Mouse (Mus musculus) right cerebral cortex, adult 2 months (tissue): ENCODE results near the gene Ppm1d.

Experiments used
- DNase-seq, 2 experiments: peaks; one replicate each; pipeline ENCODE4 v3.0.0; 2021 to 2022; ENCODE audit warnings: low spot score in 2 of 2

The Ppm1d gene

GRCm38 (mm10) chr11:85310713-85311574 is at the start of gene Ppm1d:
Ppm1d (plus strand) TSS chr11:85311244.
- DNase-seq, result peak; percentile 98

GRCm38 (mm10) chr11:85264635-85265034 is 46.4 kb upstream of the Ppm1d start:
- DNase-seq, result no peak

- no peak for DNase-seq
Measured at GRCm38 (mm10) chr11:85267393-85267792, 43.7 kb upstream of the Ppm1d start.

GRCm38 (mm10) chr11:85270631-85271030 is 40.4 kb upstream of the Ppm1d start:
- peak; percentile 10 to 13 for DNase-seq

- no peak for DNase-seq
Measured at GRCm38 (mm10) chr11:85273299-85273698, 37.7 kb upstream of the Ppm1d start.

GRCm38 (mm10) chr11:85275151-85275550 is 35.9 kb upstream of the Ppm1d start:
- no peak for DNase-seq

- DNase-seq, result no peak
Measured at GRCm38 (mm10) chr11:85277609-85278008, 33.4 kb upstream of the Ppm1d start.

- no peak for DNase-seq
Measured at GRCm38 (mm10) chr11:85278175-85278574, 32.9 kb upstream of the Ppm1d start.

DNA sequence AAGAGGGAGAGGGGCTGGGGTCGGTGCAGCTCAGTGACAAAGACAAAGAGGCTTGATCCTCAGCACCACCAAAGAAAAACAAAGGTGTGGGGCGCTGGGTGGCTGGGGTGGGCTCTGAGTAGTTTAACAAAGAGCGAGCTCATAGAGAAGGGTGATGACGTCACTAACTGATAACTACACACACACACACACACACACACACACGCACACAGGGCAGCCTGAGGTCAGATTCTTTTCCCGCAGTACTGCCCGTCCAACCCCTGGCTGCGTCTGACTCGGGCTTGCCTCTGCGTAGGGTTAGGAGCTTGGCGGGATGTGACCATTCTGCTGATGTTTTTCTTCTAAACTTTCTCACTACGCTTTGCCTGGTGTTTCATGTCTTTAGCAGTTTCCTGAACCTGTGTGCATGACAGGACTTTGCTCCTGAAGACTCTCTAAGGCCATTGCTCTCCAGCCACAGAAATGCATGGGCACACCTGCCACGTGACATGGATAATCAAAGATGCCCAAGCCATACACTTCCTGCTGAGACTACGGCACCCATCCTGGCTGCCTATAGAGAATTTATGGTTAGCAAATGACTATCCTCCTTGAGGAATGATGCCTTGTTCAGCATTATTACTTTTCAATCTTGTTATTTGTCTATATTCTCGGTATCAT is 29.7 kb upstream of the Ppm1d start:
- DNase-seq, result no peak

DNA sequence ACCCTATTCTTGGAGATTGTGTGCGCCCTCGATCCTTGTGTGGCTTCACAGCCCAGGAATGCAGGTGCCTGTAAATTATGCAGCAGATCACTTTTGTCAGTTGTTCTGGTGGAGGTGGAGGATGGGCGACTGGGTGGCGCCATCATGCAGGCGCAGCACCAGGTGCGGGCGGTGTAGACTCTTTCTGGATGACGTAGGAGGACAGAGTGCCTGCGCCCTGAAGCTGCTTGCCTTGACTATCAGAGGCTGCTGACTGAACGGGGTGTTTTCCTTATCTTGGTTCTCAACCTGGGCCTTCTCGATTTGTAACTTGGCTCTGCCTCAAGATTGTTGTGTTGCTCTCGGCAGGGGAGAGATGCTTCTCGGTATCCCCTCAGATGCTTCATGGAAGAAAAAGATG is 13.1 kb upstream of the Ppm1d start:
- DNase-seq, result no peak

GRCm38 (mm10) chr11:85299880-85300279 is 11.2 kb upstream of the Ppm1d start:
- no peak for DNase-seq

DNA sequence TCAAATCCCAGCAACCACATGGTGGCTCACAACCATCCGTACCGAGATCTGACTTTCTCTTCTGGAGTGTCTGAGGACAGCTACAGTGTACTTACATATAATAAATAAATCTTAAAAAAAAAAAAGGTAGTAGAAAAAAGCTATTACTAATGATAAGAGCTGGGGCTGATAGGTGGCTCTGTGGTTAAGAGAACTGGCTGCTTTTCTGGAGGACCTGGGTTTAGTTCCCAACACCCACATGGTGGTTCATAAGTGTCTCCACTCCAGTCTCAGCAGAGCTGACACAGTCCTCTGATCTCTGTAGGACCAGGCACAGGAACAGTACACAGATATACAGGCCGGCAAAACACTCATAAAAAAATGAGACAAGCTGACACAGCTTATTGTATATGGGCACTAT is 9.9 kb upstream of the Ppm1d start:
- no peak for DNase-seq

- no peak for DNase-seq
Measured at GRCm38 (mm10) chr11:85301836-85302235, 9.2 kb upstream of the Ppm1d start.

- DNase-seq, result no peak
Measured at GRCm38 (mm10) chr11:85306577-85307260, 4.3 kb upstream of the Ppm1d start.

GRCm38 (mm10) chr11:85308799-85309198 is 2.2 kb upstream of the Ppm1d start:
- no peak for DNase-seq

DNA sequence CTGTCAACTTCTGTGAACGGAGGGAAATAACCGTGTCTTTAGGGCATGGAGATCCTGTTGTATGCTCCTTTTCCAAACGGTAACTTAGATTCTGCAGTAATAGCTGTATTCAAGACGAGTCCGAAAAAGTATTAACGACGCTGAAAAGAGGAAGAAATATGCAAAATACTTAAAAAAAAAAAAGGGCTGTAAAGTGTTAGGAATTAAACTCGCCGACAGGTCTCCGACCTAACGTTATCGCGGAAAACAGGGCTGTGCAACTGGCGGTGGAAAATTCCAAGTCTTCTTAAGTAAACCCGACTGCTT is 684 bp upstream of the Ppm1d start:
- DNase-seq, result no peak

DNA sequence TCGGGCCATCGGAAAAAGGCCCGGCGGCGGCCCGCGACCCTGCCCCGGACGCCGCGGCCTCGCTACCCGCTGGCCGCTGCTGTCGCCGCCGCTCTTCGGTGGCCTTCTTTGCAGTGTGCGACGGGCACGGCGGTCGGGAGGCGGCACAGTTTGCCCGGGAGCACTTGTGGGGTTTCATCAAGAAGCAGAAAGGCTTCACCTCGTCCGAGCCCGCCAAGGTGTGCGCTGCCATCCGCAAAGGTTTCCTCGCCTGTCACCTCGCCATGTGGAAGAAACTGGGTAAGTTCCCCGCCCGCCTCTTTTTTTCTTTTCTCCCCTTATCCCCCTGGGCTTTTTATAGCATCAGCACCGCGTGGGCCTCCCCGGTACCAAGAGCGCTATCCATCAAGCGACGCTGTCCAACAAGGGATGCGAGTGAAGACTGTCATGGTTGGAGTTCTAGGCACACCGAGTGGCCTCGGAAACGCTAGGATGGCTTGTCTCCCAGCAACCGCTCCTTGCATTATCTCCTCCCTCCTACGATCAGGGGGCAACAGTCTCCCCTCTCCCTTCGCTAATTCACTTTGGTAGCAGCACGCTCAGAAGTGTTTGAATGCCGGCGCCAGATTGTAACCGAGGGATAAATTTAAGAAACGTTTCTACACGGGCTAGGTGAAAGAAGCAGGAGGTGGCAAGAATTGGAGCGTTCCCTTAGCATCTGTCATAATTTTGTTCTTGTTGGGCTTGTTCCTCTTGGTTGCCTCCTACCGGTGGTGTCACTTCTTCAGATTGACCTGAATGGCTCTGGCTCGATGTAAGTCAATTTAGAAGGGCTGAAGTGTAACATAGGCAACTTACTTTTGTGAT is 824 bp downstream of the Ppm1d start:
- peak; percentile 40 to 49 for DNase-seq

GRCm38 (mm10) chr11:85312818-85313217 is 1.8 kb downstream of the Ppm1d start:
- DNase-seq, result peak; percentile 52 to 58

- DNase-seq, result no peak
Measured at GRCm38 (mm10) chr11:85313361-85313760, 2.3 kb downstream of the Ppm1d start.

DNA sequence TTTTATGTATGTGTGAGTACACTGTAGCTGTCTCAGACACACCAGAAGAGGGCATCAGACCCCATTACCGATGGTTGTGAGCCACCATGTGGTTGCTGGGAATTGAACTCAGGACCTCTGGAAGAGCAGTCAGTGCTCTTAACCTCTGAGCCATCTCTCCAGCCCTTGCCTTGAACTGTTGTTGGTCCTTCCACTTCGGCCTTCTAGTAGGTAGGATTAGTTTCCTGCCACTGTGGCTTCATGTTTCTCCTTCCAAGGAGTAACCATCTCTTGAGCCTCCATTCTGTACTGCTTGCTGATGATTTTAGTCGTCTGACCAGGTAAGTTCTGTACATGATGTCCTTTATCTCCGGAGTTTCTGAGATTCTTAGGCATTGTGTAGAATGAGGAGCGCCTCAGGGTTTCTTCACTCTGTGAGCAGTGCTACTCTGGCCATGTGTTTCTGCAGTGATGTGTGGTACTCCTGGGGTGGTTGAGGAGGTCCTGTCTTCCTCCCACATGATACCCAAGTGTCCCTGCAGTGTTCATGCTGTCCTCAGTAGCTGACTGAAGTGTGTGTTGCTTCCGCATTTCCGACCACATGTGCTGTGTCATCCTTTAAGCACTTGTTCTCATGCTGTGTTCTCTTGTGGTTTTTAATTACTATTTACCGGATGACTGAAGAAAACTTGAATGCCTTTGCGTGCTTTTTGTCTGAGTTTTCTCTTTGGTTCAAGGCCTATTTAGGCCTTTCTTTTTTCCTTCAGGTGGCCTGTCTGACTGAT is 12.7 kb downstream of the Ppm1d start:
- DNase-seq, result no peak

DNA sequence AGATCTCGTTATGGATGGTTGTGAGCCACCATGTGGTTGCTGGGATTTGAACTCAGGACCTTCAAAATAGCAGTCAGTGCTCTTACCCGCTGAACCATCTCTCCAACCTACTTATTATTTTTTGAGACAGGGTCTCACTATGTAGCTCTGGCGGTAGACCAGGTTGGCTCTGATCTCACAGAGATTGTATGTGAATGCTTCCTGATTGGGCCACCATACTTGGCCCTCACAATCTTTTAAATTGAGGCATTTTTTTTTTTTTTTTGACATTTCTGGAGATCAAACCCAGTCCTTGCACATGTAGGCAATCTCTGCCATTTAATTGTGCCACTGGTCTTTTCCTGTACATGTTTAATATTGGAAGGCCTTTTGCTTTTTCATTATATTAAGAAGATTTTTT is 17.7 kb downstream of the Ppm1d start:
- DNase-seq, result no peak
